Mouse (Mus musculus) CH12.LX (cell line): Measurements from ENCODE around the gene Nxpe3. TPM values are rescaled to one million over a fixed set of nuclear protein-coding genes. Genes with fewer than 3 reads are reported as not detected.

Experiments used
- DNase-seq: peaks from one replicate; pipeline ENCODE4 v3.0.0-alpha.2; 2013; ENCODE audit errors: extremely low read depth
- H3K27ac ChIP-seq: 2 replicates; pipeline ENCODE4 v1.5.1; 2012; ENCODE audit warnings: low read depth, mild to moderate bottlenecking, control low read depth, moderate library complexity; ENCODE audit not compliant: insufficient read depth
- H3K27me3 ChIP-seq: replicated peaks from 2 replicates; pipeline ENCODE3; 2012; ENCODE audit warnings: inconsistent platforms
- H3K36me3 ChIP-seq, 2 experiments: replicated peaks in 1 of 2; 2 replicates each; pipeline versions ENCODE3 to v1.6.1; 2012; ENCODE audit warnings: inconsistent platforms in 1 of 2, low read length in 1 of 2, mild to moderate bottlenecking in 1 of 2, mixed read lengths in 1 of 2, moderate library complexity in 1 of 2; ENCODE audit not compliant: control insufficient read depth in 1 of 2, insufficient read depth in 1 of 2
- H3K4me1 ChIP-seq, 2 experiments: 2 replicates each; pipeline ENCODE4 v1.6.1; 2012; ENCODE audit warnings: inconsistent platforms in 1 of 2, moderate library complexity in 1 of 2; ENCODE audit not compliant: insufficient read depth in 2 of 2, control insufficient read depth in 1 of 2
- H3K4me2 ChIP-seq: 2 replicates; pipeline ENCODE4 v1.6.1; 2012; ENCODE audit warnings: low read depth, mild to moderate bottlenecking, control low read depth; ENCODE audit not compliant: poor library complexity, insufficient read depth, severe bottlenecking
- H3K4me3 ChIP-seq, 3 experiments: fragments of 150-350 bp in 1 of 3; sonication (generic) in 1 of 3; replicated peaks in 1 of 3; 2 replicates each; pipeline versions ENCODE3 to v1.5.1; 2011 to 2012; ENCODE audit warnings: low read depth in 2 of 3, low read length in 2 of 3, mild to moderate bottlenecking in 2 of 3, moderate library complexity in 2 of 3, control low read depth in 1 of 3, improper control_type of control experiment in 1 of 3, inconsistent platforms in 1 of 3, mixed read lengths in 1 of 3; ENCODE audit not compliant: poor library complexity in 1 of 3
- H3K79me2 ChIP-seq: replicated peaks from 2 replicates; pipeline ENCODE4 v1.6.1; 2012; ENCODE audit warnings: mild to moderate bottlenecking, moderate library complexity; ENCODE audit not compliant: control insufficient read depth, poor library complexity, insufficient read depth, severe bottlenecking; ENCODE audit errors: extremely low read depth
- H3K9ac ChIP-seq: 2 replicates; pipeline ENCODE4 v1.6.1; 2012; ENCODE audit warnings: low read depth, mild to moderate bottlenecking, control low read depth, moderate library complexity; ENCODE audit not compliant: insufficient read depth
- H3K9me3 ChIP-seq: replicated peaks from 2 replicates; pipeline ENCODE3; 2012; ENCODE audit warnings: low read length, inconsistent platforms, mixed read lengths
- CHD2 ChIP-seq: IDR thresholded peaks from 2 replicates; pipeline ENCODE4 v1.6.1; 2011; ENCODE audit warnings: low read length, improper control_type of control experiment
- CTCF ChIP-seq, 2 experiments: IDR thresholded peaks in 1 of 2; conservative IDR thresholded peaks in 1 of 2; 2 replicates each; pipeline ENCODE4 v1.5.1; 2011 to 2012; ENCODE audit warnings: low read depth in 2 of 2, low read length in 2 of 2, improper control_type of control experiment in 1 of 2, inconsistent platforms in 1 of 2, mild to moderate bottlenecking in 1 of 2, moderate library complexity in 1 of 2
- ELF1 ChIP-seq: IDR thresholded peaks from 2 replicates; pipeline ENCODE4 v1.6.1; 2014; ENCODE audit warnings: low read depth, mild to moderate bottlenecking, inconsistent platforms, low read length, improper control_type of control experiment
- ETS1 ChIP-seq: conservative IDR thresholded peaks from 2 replicates; pipeline ENCODE4 v1.6.1; 2012; ENCODE audit warnings: low read depth, mild to moderate bottlenecking, inconsistent platforms, low read length, improper control_type of control experiment, moderate library complexity
- HCFC1 ChIP-seq: IDR thresholded peaks from 2 replicates; pipeline ENCODE4 v1.6.1; 2012; ENCODE audit warnings: low read depth, mild to moderate bottlenecking, inconsistent platforms, low read length, improper control_type of control experiment
- JUND ChIP-seq: conservative IDR thresholded peaks from 2 replicates; pipeline ENCODE4 v1.6.1; 2011; ENCODE audit warnings: low read depth, low read length, improper control_type of control experiment
- MAFK ChIP-seq: IDR thresholded peaks from 2 replicates; pipeline ENCODE4 v1.6.1; 2011; ENCODE audit warnings: low read length, improper control_type of control experiment; ENCODE audit not compliant: insufficient replicate concordance
- MAX ChIP-seq: IDR thresholded peaks from 2 replicates; pipeline ENCODE4 v1.6.1; 2011; ENCODE audit warnings: low read length, improper control_type of control experiment
- MEF2A ChIP-seq: IDR thresholded peaks from 2 replicates; pipeline ENCODE4 v1.6.1; 2014; ENCODE audit warnings: low read depth, mild to moderate bottlenecking, inconsistent platforms, low read length, improper control_type of control experiment, borderline replicate concordance
- POLR2AphosphoS2 ChIP-seq: IDR thresholded peaks from 2 replicates; pipeline ENCODE4 v1.6.1; 2011; ENCODE audit warnings: low read depth, low read length, improper control_type of control experiment
- RAD21 ChIP-seq: IDR thresholded peaks from 2 replicates; pipeline ENCODE4 v1.6.1; 2011; ENCODE audit warnings: low read depth, mild to moderate bottlenecking, low read length, improper control_type of control experiment, moderate library complexity
- UBTF ChIP-seq: IDR thresholded peaks from 2 replicates; pipeline ENCODE4 v1.6.1; 2012; ENCODE audit warnings: low read depth, mild to moderate bottlenecking, inconsistent platforms, low read length, improper control_type of control experiment, moderate library complexity
- USF1 ChIP-seq: IDR thresholded peaks from 2 replicates; pipeline ENCODE4 v1.6.1; 2014; ENCODE audit warnings: low read depth, mild to moderate bottlenecking, inconsistent platforms, low read length, improper control_type of control experiment
- ZC3H11A ChIP-seq: IDR thresholded peaks from 2 replicates; pipeline ENCODE4 v1.6.1; 2012; ENCODE audit warnings: low read depth, mild to moderate bottlenecking, inconsistent platforms, low read length, improper control_type of control experiment
- dilution Hi-C: fragments of 300-500 bp; cut with MboI; formaldehyde crosslinking; loops from 2 replicates; pipeline ENCODE4 v1.14.3; 2020; ENCODE audit warnings: low sequenced_read_pairs; ENCODE audit not compliant: extremely low pct_unique_long_range_greater_than_20kb, extremely low pct_ligation_motif_present
- in situ Hi-C: fragments of 300-500 bp; cut with MboI; formaldehyde crosslinking; loops from 3 replicates; pipeline ENCODE4 v1.14.3; 2019; ENCODE audit warnings: low sequenced_read_pairs, low pct_ligation_motif_present, low pct_unique_long_range_greater_than_20kb, mixed read lengths
- polyA plus RNA-seq: library from polyadenylated mRNA; unstranded; fragments of >175 nt; gene quantifications from 2 replicates; pipeline ENCODE4 v1.2.1, GENCODE M21; 2012; ENCODE audit warnings: low read depth; ENCODE audit not compliant: insufficient read length
- total RNA-seq, 2 experiments: library from RNA; depleted of rRNA; stranded (reverse); fragments of 300-350 nt in 1 of 2; fragments of >200 nt in 1 of 2; gene quantifications; 2 replicates each; pipeline ENCODE4 v1.2.3; 2012 to 2014

The Nxpe3 gene
- total and polyA plus RNA-seq, 3 experiments: 5.4 to 12.3 (median 10.6) TPM

DNA sequence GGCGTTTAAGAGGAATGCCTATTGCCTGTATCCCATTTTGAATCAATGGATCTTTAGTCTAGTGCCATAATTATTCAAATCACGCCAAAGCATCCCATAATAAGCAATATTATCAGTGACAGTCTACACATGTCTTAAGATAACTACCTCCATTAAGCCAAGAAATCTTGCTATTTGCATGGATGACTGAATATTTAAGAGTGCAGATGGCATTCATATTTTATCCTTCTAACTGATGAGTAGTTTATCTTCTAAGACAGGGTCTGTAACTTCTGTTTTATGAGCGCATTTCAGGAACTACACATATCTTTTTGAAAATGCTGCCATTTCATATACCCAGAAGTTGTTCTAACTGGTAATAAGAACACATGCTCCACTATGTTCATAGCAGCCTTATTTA lies 50.2 kb downstream of the Nxpe3 start:
- peaks cover 0 to 21% of the 10 kb centered on the region in 2 experiments; a peak in 2 of 4 replicates for H3K4me1 ChIP-seq
- H3K9ac ChIP-seq: no peak overlapping the region
- in situ Hi-C loops (loop anchor here (5.0 kb wide), 1 partner anchor 323 kb away; no protein-coding TSS in a partner anchor), dilution Hi-C loops (no loop called here)
- no peak overlapping the region for H3K27ac ChIP-seq
- H3K4me2 ChIP-seq: no peak overlapping the region
- no peaks in the 10 kb centered on the region for H3K9me3 ChIP-seq
- no peak for DNase-seq
- H3K27me3 ChIP-seq: no peaks in the 10 kb centered on the region
- no peaks in the 10 kb centered on the region for H3K79me2 ChIP-seq
- no peak for TF ChIP-seq MAX
- TF ChIP-seq, all 38 proteins: peak for 0
- Histone ChIP-seq H3K36me3 (peaks cover 23 to 60% of the 10 kb centered on the region in 2 experiments), H3K4me3 (no peak overlapping the region)

DNA sequence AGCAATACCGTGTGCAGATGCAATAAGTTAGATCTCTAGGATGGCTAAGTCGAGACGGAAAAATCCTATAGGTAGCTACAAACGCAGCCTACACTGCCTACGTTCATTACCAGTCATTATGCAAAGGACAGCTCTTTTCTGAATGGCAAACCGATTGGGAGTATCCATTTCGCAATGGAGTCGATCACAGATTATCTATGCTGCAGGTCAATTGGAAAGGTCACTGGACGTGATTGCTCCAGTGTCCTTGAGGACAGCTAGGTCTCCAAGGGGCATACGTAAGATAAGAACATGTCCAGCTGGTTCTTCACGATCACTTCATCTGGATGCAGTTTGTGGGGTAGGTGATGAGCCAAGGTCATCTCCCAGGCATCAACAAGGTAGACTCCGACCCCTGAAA lies 51.2 kb downstream of the Nxpe3 start:
- no peak overlapping the region for H3K27ac ChIP-seq
- H3K4me3 ChIP-seq: no peak overlapping the region
- peaks cover 17 to 53% of the 10 kb centered on the region in 2 experiments for H3K36me3 ChIP-seq
- no peak overlapping the region for H3K9ac ChIP-seq
- H3K27me3 ChIP-seq: no peaks in the 10 kb centered on the region
- no peaks in the 10 kb centered on the region for H3K79me2 ChIP-seq
- DNase-seq: no peak
- in situ Hi-C loops: no loop called here
- dilution Hi-C loops: no loop called here
- H3K9me3 ChIP-seq: no peaks in the 10 kb centered on the region
- no peak overlapping the region for H3K4me2 ChIP-seq
- H3K4me1 ChIP-seq: peaks cover 0 to 19% of the 10 kb centered on the region in 2 experiments; a peak in 2 of 4 replicates
- TF ChIP-seq MAX (no peak), MEF2A (no peak)

DNA sequence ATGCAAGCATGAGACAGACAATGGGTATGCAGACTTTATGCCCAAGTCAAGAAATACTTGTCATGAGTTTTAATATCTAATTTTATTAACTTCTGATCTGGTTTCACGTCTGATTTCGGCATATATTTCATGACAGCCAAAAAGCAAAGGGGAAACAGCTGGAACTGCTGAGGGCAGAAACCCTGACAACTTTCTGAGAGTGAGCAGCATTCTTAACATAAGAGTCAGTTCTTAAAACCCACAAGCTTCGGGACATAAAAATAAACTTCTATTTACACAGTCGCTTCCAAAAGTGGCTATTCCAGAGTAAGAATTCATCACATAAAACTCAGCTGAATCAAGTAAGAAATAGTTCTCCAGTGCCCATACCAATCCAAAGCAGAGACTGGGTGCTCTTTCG lies 52.0 kb downstream of the Nxpe3 start:
- in situ Hi-C loops (no loop called here), dilution Hi-C loops (no loop called here)
- Histone ChIP-seq H3K4me1 (peaks cover 0 to 19% of the 10 kb centered on the region in 2 experiments; a peak in 2 of 4 replicates), H3K27me3 (no peaks in the 10 kb centered on the region), H3K9me3 (no peaks in the 10 kb centered on the region), H3K36me3 (peaks cover 15 to 50% of the 10 kb centered on the region in 2 experiments), H3K4me2 (no peak overlapping the region), H3K4me3 (no peak overlapping the region), H3K79me2 (no peaks in the 10 kb centered on the region), H3K9ac (no peak overlapping the region), H3K27ac (no peak overlapping the region)
- TF ChIP-seq JUND (no peak), HCFC1 (no peak), UBTF (no peak), MAFK (no peak), CHD2 (no peak), USF1 (no peak), ETS1 (no peak), CTCF (conservative IDR thresholded peaks at IDR 0.05 in 1 of 2, IDR thresholded peaks at IDR 0.05 in 1 of 2; ENCODE audit: low read depth in 2 of 2, low read length in 2 of 2) (no peak), POLR2AphosphoS2 (no peak), ELF1 (no peak), ZC3H11A (no peak), MEF2A (no peak), RAD21 (no peak)
- DNase-seq: no peak
